Mouse (Mus musculus) heart, embryonic 16.5 days (tissue): Measurements from ENCODE around the gene Susd6. TPM values are rescaled to one million over a fixed set of nuclear protein-coding genes. Genes with fewer than 3 reads are reported as not detected.

Source experiments
- ATAC-seq: fragments of 200-750 bp; cut with Nextera tagmentation; replicated peaks from 2 replicates; pipeline ENCODE4 v1.8.0; 2017; ENCODE audit warnings: moderate number of reproducible peaks; ENCODE audit not compliant: insufficient read depth, low FRiP score; ENCODE audit errors: extremely low read depth
- H3K27ac ChIP-seq: fragments of 300-500 bp; sonication (generic); 2 replicates; pipeline ENCODE4 v1.5.1; 2014; ENCODE audit warnings: mild to moderate bottlenecking, low read length, control low read depth, moderate library complexity
- H3K27me3 ChIP-seq: fragments of 300-500 bp; sonication (generic); 2 replicates; pipeline ENCODE4 v1.6.1; 2014; ENCODE audit warnings: low read length, mixed read lengths; ENCODE audit not compliant: control insufficient read depth, insufficient read depth
- H3K36me3 ChIP-seq: fragments of 300-500 bp; sonication (generic); 2 replicates; pipeline ENCODE4 v1.6.1; 2014; ENCODE audit not compliant: control insufficient read depth, insufficient read depth
- H3K4me1 ChIP-seq: fragments of 300-500 bp; sonication (generic); 2 replicates; pipeline ENCODE4 v1.6.1; 2014; ENCODE audit warnings: low read length, mixed read lengths; ENCODE audit not compliant: control insufficient read depth, insufficient read depth
- H3K4me2 ChIP-seq: fragments of 300-500 bp; sonication (generic); 2 replicates; pipeline ENCODE4 v1.6.1; 2014; ENCODE audit warnings: low read depth, mild to moderate bottlenecking, control low read depth, low read length
- H3K4me3 ChIP-seq: fragments of 300-500 bp; sonication (generic); 2 replicates; pipeline ENCODE4 v1.5.1; 2014; ENCODE audit warnings: mild to moderate bottlenecking, control low read depth, low read length
- H3K9ac ChIP-seq: fragments of 300-500 bp; sonication (generic); 2 replicates; pipeline ENCODE4 v1.6.1; 2014; ENCODE audit warnings: low read length, control low read depth
- H3K9me3 ChIP-seq: fragments of 300-500 bp; sonication (generic); replicated peaks from 2 replicates; pipeline ENCODE4 v1.6.1; 2016; ENCODE audit warnings: low read length; ENCODE audit not compliant: control insufficient read depth
- WGBS: fragments of 180-500 bp; shearing (Covaris S2); extraction: QIAGEN DNeasy Blood & Tissue Kit; methylation state at CpG from one replicate; pipeline ENCODE4 v1.1.7; 2014; 5-methylcytosine and 5-hydroxymethylcytosine counted together
- polyA plus RNA-seq: library from polyadenylated mRNA; unstranded; fragments of >200 nt; fragmentation: Nextera tagmentation; extraction: Ambion mirVana; gene quantifications from 2 replicates; pipeline ENCODE4 v1.2.1, GENCODE M21; 2015

The Susd6 gene
- polyA plus RNA-seq, 1 experiment from 2014 or later, result 19.4 TPM

GRCm38 (mm10) chr12:80760396-80760801 is 29.9 kb upstream of the Susd6 start, which contains the start of gene Ccdc177:
Ccdc177 (minus strand) TSS chr12:80760687.
- peaks cover 20% of the 10 kb centered on the region for H3K4me1 ChIP-seq
- no peak for ATAC-seq
- H3K27me3 ChIP-seq, result peaks cover 70% of the 10 kb centered on the region
- H3K4me3 ChIP-seq, result peak within 1 kb of the TSS; percentile 51
- peak within 1 kb of the TSS; percentile 99 for H3K4me2 ChIP-seq
- H3K9ac ChIP-seq, result peak within 1 kb of the TSS; percentile 39; the same call in 1 of the 2 replicates
- no peaks in the 10 kb centered on the region for H3K36me3 ChIP-seq
- 2% methylated on average over 24 of the region's 24 CpGs for WGBS
- no peak within 1 kb of the TSS for H3K27ac ChIP-seq
- no peaks in the 10 kb centered on the region for H3K9me3 ChIP-seq

- H3K9ac ChIP-seq, result no peak overlapping the region
- no peaks in the 10 kb centered on the region for H3K36me3 ChIP-seq
- ATAC-seq, result no peak
- H3K27ac ChIP-seq, result no peak overlapping the region
- H3K4me2 ChIP-seq, result no peak overlapping the region
- H3K9me3 ChIP-seq, result no peaks in the 10 kb centered on the region
- no peak overlapping the region for H3K4me3 ChIP-seq
- 74% methylated on average over 5 of the region's 5 CpGs for WGBS
- peaks cover 13% of the 10 kb centered on the region for H3K4me1 ChIP-seq
- H3K27me3 ChIP-seq, result peaks cover 44% of the 10 kb centered on the region
Observed at GRCm38 (mm10) chr12:80762982-80763381, 27.3 kb upstream of the Susd6 start.

GRCm38 (mm10) chr12:80764116-80764515 is 26.2 kb upstream of the Susd6 start:
- 57% methylated on average over 4 of the region's 4 CpGs for WGBS

GRCm38 (mm10) chr12:80769697-80770096 is 20.6 kb upstream of the Susd6 start:
- no peak for ATAC-seq
- Histone ChIP-seq H3K27ac (no peak overlapping the region), H3K4me2 (no peak overlapping the region), H3K9ac (no peak overlapping the region), H3K27me3 (no peaks in the 10 kb centered on the region), H3K4me3 (no peak overlapping the region), H3K4me1 (no peaks in the 10 kb centered on the region), H3K9me3 (no peaks in the 10 kb centered on the region), H3K36me3 (no peaks in the 10 kb centered on the region)
- WGBS, result 18% methylated on average over 11 of the region's 11 CpGs

More at GRCm38 (mm10) chr12:80764116-80764515, 26.2 kb upstream of the Susd6 start:
- ATAC-seq, result no peak
- Histone ChIP-seq H3K4me1 (peaks cover 5% of the 10 kb centered on the region), H3K27ac (no peak overlapping the region), H3K27me3 (peaks cover 33% of the 10 kb centered on the region), H3K9ac (no peak overlapping the region), H3K4me2 (no peak overlapping the region), H3K36me3 (no peaks in the 10 kb centered on the region), H3K4me3 (no peak overlapping the region), H3K9me3 (no peaks in the 10 kb centered on the region)

GRCm38 (mm10) chr12:80774786-80775185 is 15.5 kb upstream of the Susd6 start:
- ATAC-seq, result no peak
- H3K4me2 ChIP-seq, result no peak overlapping the region
- no peak overlapping the region for H3K9ac ChIP-seq
- no peak overlapping the region for H3K27ac ChIP-seq
- H3K4me1 ChIP-seq, result peaks cover 4% of the 10 kb centered on the region
- 60% methylated on average over 7 of the region's 7 CpGs for WGBS
- H3K9me3 ChIP-seq, result no peaks in the 10 kb centered on the region
- no peaks in the 10 kb centered on the region for H3K27me3 ChIP-seq
- no peaks in the 10 kb centered on the region for H3K36me3 ChIP-seq
- no peak overlapping the region for H3K4me3 ChIP-seq

GRCm38 (mm10) chr12:80776046-80776634 is 14.2 kb upstream of the Susd6 start:
- Histone ChIP-seq H3K9me3 (no peaks in the 10 kb centered on the region), H3K4me2 (no peak overlapping the region), H3K36me3 (no peaks in the 10 kb centered on the region), H3K27ac (no peak overlapping the region), H3K4me3 (no peak overlapping the region), H3K9ac (no peak overlapping the region), H3K4me1 (peaks cover 4% of the 10 kb centered on the region), H3K27me3 (no peaks in the 10 kb centered on the region)
- WGBS, result 31% methylated on average over 4 of the region's 4 CpGs
- no peak for ATAC-seq

- no peak overlapping the region for H3K27ac ChIP-seq
- no peaks in the 10 kb centered on the region for H3K27me3 ChIP-seq
- no peaks in the 10 kb centered on the region for H3K9me3 ChIP-seq
- peak overlapping the region; percentile 58 for H3K4me2 ChIP-seq
- H3K4me3 ChIP-seq, result peak overlapping the region; percentile 31
- H3K4me1 ChIP-seq, result peaks cover 4% of the 10 kb centered on the region
- ATAC-seq, result peak; percentile 65; the same call in 1 of the 2 replicates
- no peaks in the 10 kb centered on the region for H3K36me3 ChIP-seq
- peak overlapping the region; percentile 52 for H3K9ac ChIP-seq
- WGBS, result 37% methylated on average over 16 of the region's 16 CpGs
Observed at GRCm38 (mm10) chr12:80778188-80778936, 11.9 kb upstream of the Susd6 start.

- WGBS, result 86% methylated on average over 4 of the region's 4 CpGs
Observed at GRCm38 (mm10) chr12:80779760-80780159, 10.6 kb upstream of the Susd6 start.

GRCm38 (mm10) chr12:80782190-80782589 is 8.1 kb upstream of the Susd6 start:
- peaks cover 4% of the 10 kb centered on the region for H3K4me1 ChIP-seq
- H3K27ac ChIP-seq, result no peak overlapping the region
- H3K4me3 ChIP-seq, result no peak overlapping the region
- no peaks in the 10 kb centered on the region for H3K36me3 ChIP-seq
- ATAC-seq, result no peak
- H3K27me3 ChIP-seq, result no peaks in the 10 kb centered on the region
- no peak overlapping the region for H3K9ac ChIP-seq
- no peaks in the 10 kb centered on the region for H3K9me3 ChIP-seq
- WGBS, result 32% methylated on average over 3 of the region's 3 CpGs
- H3K4me2 ChIP-seq, result no peak overlapping the region

More at GRCm38 (mm10) chr12:80779760-80780159, 10.6 kb upstream of the Susd6 start:
- Histone ChIP-seq H3K9me3 (no peaks in the 10 kb centered on the region), H3K36me3 (no peaks in the 10 kb centered on the region), H3K9ac (no peak overlapping the region), H3K27me3 (no peaks in the 10 kb centered on the region), H3K4me3 (no peak overlapping the region), H3K4me1 (peaks cover 4% of the 10 kb centered on the region), H3K27ac (no peak overlapping the region), H3K4me2 (no peak overlapping the region)
- no peak for ATAC-seq
